Mouse (Mus musculus) CH12.LX (cell line): ENCODE measurements around the gene Dpp3. TPM values are rescaled to one million over a fixed set of nuclear protein-coding genes. Genes with fewer than 3 reads are reported as not detected.

Experiments
- DNase-seq: peaks from one replicate; pipeline ENCODE4 v3.0.0-alpha.2; 2013; ENCODE audit errors: extremely low read depth
- H3K27ac ChIP-seq: 2 replicates; pipeline ENCODE4 v1.5.1; 2012; ENCODE audit warnings: low read depth, mild to moderate bottlenecking, control low read depth, moderate library complexity; ENCODE audit not compliant: insufficient read depth
- H3K27me3 ChIP-seq: replicated peaks from 2 replicates; pipeline ENCODE3; 2012; ENCODE audit warnings: inconsistent platforms
- H3K36me3 ChIP-seq, 2 experiments: replicated peaks in 1 of 2; 2 replicates each; pipeline versions ENCODE3 to v1.6.1; 2012; ENCODE audit warnings: inconsistent platforms in 1 of 2, low read length in 1 of 2, mild to moderate bottlenecking in 1 of 2, mixed read lengths in 1 of 2, moderate library complexity in 1 of 2; ENCODE audit not compliant: control insufficient read depth in 1 of 2, insufficient read depth in 1 of 2
- H3K4me1 ChIP-seq, 2 experiments: 2 replicates each; pipeline ENCODE4 v1.6.1; 2012; ENCODE audit warnings: inconsistent platforms in 1 of 2, moderate library complexity in 1 of 2; ENCODE audit not compliant: insufficient read depth in 2 of 2, control insufficient read depth in 1 of 2
- H3K4me2 ChIP-seq: 2 replicates; pipeline ENCODE4 v1.6.1; 2012; ENCODE audit warnings: low read depth, mild to moderate bottlenecking, control low read depth; ENCODE audit not compliant: poor library complexity, insufficient read depth, severe bottlenecking
- H3K4me3 ChIP-seq, 3 experiments: fragments of 150-350 bp in 1 of 3; sonication (generic) in 1 of 3; replicated peaks in 1 of 3; 2 replicates each; pipeline versions ENCODE3 to v1.5.1; 2011 to 2012; ENCODE audit warnings: low read depth in 2 of 3, low read length in 2 of 3, mild to moderate bottlenecking in 2 of 3, moderate library complexity in 2 of 3, control low read depth in 1 of 3, improper control_type of control experiment in 1 of 3, inconsistent platforms in 1 of 3, mixed read lengths in 1 of 3; ENCODE audit not compliant: poor library complexity in 1 of 3
- H3K79me2 ChIP-seq: replicated peaks from 2 replicates; pipeline ENCODE4 v1.6.1; 2012; ENCODE audit warnings: mild to moderate bottlenecking, moderate library complexity; ENCODE audit not compliant: control insufficient read depth, poor library complexity, insufficient read depth, severe bottlenecking; ENCODE audit errors: extremely low read depth
- H3K9ac ChIP-seq: 2 replicates; pipeline ENCODE4 v1.6.1; 2012; ENCODE audit warnings: low read depth, mild to moderate bottlenecking, control low read depth, moderate library complexity; ENCODE audit not compliant: insufficient read depth
- H3K9me3 ChIP-seq: replicated peaks from 2 replicates; pipeline ENCODE3; 2012; ENCODE audit warnings: low read length, inconsistent platforms, mixed read lengths
- CHD1 ChIP-seq: IDR thresholded peaks from 2 replicates; pipeline ENCODE4 v1.6.1; 2012; ENCODE audit warnings: low read depth, low read length, improper control_type of control experiment, inconsistent platforms
- CHD2 ChIP-seq: IDR thresholded peaks from 2 replicates; pipeline ENCODE4 v1.6.1; 2011; ENCODE audit warnings: low read length, improper control_type of control experiment
- CTCF ChIP-seq, 2 experiments: IDR thresholded peaks in 1 of 2; conservative IDR thresholded peaks in 1 of 2; 2 replicates each; pipeline ENCODE4 v1.5.1; 2011 to 2012; ENCODE audit warnings: low read depth in 2 of 2, low read length in 2 of 2, improper control_type of control experiment in 1 of 2, inconsistent platforms in 1 of 2, mild to moderate bottlenecking in 1 of 2, moderate library complexity in 1 of 2
- ELF1 ChIP-seq: IDR thresholded peaks from 2 replicates; pipeline ENCODE4 v1.6.1; 2014; ENCODE audit warnings: low read depth, mild to moderate bottlenecking, inconsistent platforms, low read length, improper control_type of control experiment
- EP300 ChIP-seq: IDR thresholded peaks from 2 replicates; pipeline ENCODE4 v1.6.1; 2011; ENCODE audit warnings: low read length, improper control_type of control experiment
- ETS1 ChIP-seq: conservative IDR thresholded peaks from 2 replicates; pipeline ENCODE4 v1.6.1; 2012; ENCODE audit warnings: low read depth, mild to moderate bottlenecking, inconsistent platforms, low read length, improper control_type of control experiment, moderate library complexity
- HCFC1 ChIP-seq: IDR thresholded peaks from 2 replicates; pipeline ENCODE4 v1.6.1; 2012; ENCODE audit warnings: low read depth, mild to moderate bottlenecking, inconsistent platforms, low read length, improper control_type of control experiment
- JUND ChIP-seq: conservative IDR thresholded peaks from 2 replicates; pipeline ENCODE4 v1.6.1; 2011; ENCODE audit warnings: low read depth, low read length, improper control_type of control experiment
- KAT2A ChIP-seq: IDR thresholded peaks from 2 replicates; pipeline ENCODE4 v1.6.1; 2012; ENCODE audit warnings: low read length, improper control_type of control experiment, inconsistent platforms; ENCODE audit not compliant: insufficient replicate concordance
- MAFK ChIP-seq: IDR thresholded peaks from 2 replicates; pipeline ENCODE4 v1.6.1; 2011; ENCODE audit warnings: low read length, improper control_type of control experiment; ENCODE audit not compliant: insufficient replicate concordance
- MAX ChIP-seq: IDR thresholded peaks from 2 replicates; pipeline ENCODE4 v1.6.1; 2011; ENCODE audit warnings: low read length, improper control_type of control experiment
- MAZ ChIP-seq: IDR thresholded peaks from 2 replicates; pipeline ENCODE4 v1.6.1; 2012; ENCODE audit warnings: low read depth, mild to moderate bottlenecking, inconsistent platforms, low read length, improper control_type of control experiment, moderate library complexity
- MEF2A ChIP-seq: IDR thresholded peaks from 2 replicates; pipeline ENCODE4 v1.6.1; 2014; ENCODE audit warnings: low read depth, mild to moderate bottlenecking, inconsistent platforms, low read length, improper control_type of control experiment, borderline replicate concordance
- MXI1 ChIP-seq: IDR thresholded peaks from 2 replicates; pipeline ENCODE4 v1.6.1; 2011; ENCODE audit warnings: mild to moderate bottlenecking, low read depth, low read length, improper control_type of control experiment
- MYC ChIP-seq: IDR thresholded peaks from 2 replicates; pipeline ENCODE4 v1.6.1; 2011; ENCODE audit warnings: low read depth, mild to moderate bottlenecking, improper control_type of control experiment, low read length
- NELFE ChIP-seq: IDR thresholded peaks from 2 replicates; pipeline ENCODE4 v1.6.1; 2011; ENCODE audit warnings: low read depth, low read length, improper control_type of control experiment
- NRF1 ChIP-seq: IDR thresholded peaks from 2 replicates; pipeline ENCODE4 v1.6.1; 2014; ENCODE audit warnings: low read depth, mild to moderate bottlenecking, inconsistent platforms, low read length, improper control_type of control experiment, moderate library complexity
- PAX5 ChIP-seq: IDR thresholded peaks from 2 replicates; pipeline ENCODE4 v1.6.1; 2012; ENCODE audit warnings: low read length, inconsistent platforms, mixed read lengths
- POLR2A ChIP-seq: IDR thresholded peaks from 2 replicates; pipeline ENCODE4 v1.6.1; 2011; ENCODE audit warnings: low read depth, mild to moderate bottlenecking, improper control_type of control experiment, low read length
- POLR2AphosphoS2 ChIP-seq: IDR thresholded peaks from 2 replicates; pipeline ENCODE4 v1.6.1; 2011; ENCODE audit warnings: low read depth, low read length, improper control_type of control experiment
- RAD21 ChIP-seq: IDR thresholded peaks from 2 replicates; pipeline ENCODE4 v1.6.1; 2011; ENCODE audit warnings: low read depth, mild to moderate bottlenecking, low read length, improper control_type of control experiment, moderate library complexity
- RCOR1 ChIP-seq: conservative IDR thresholded peaks from 2 replicates; pipeline ENCODE4 v1.6.1; 2012; ENCODE audit warnings: low read depth, mild to moderate bottlenecking, inconsistent platforms, low read length, improper control_type of control experiment
- SIN3A ChIP-seq: IDR thresholded peaks from 2 replicates; pipeline ENCODE4 v1.6.1; 2012; ENCODE audit warnings: low read length, improper control_type of control experiment, inconsistent platforms
- SMC3 ChIP-seq: IDR thresholded peaks from 2 replicates; pipeline ENCODE4 v1.6.1; 2011; ENCODE audit warnings: low read depth, low read length, improper control_type of control experiment
- TBP ChIP-seq: conservative IDR thresholded peaks from 2 replicates; pipeline ENCODE4 v1.6.1; 2011; ENCODE audit warnings: low read depth, low read length, improper control_type of control experiment
- TCF12 ChIP-seq: IDR thresholded peaks from 2 replicates; pipeline ENCODE4 v1.6.1; 2014; ENCODE audit warnings: low read depth, mild to moderate bottlenecking, inconsistent platforms, low read length, improper control_type of control experiment
- UBTF ChIP-seq: IDR thresholded peaks from 2 replicates; pipeline ENCODE4 v1.6.1; 2012; ENCODE audit warnings: low read depth, mild to moderate bottlenecking, inconsistent platforms, low read length, improper control_type of control experiment, moderate library complexity
- USF2 ChIP-seq: conservative IDR thresholded peaks from 2 replicates; pipeline ENCODE4 v1.6.1; 2011; ENCODE audit warnings: low read depth, low read length, improper control_type of control experiment
- ZC3H11A ChIP-seq: IDR thresholded peaks from 2 replicates; pipeline ENCODE4 v1.6.1; 2012; ENCODE audit warnings: low read depth, mild to moderate bottlenecking, inconsistent platforms, low read length, improper control_type of control experiment
- ZKSCAN1 ChIP-seq: IDR thresholded peaks from 2 replicates; pipeline ENCODE4 v1.6.1; 2012; ENCODE audit warnings: low read depth, inconsistent platforms, low read length, improper control_type of control experiment, borderline replicate concordance
- ZMIZ1 ChIP-seq: IDR thresholded peaks from 2 replicates; pipeline ENCODE4 v1.6.1; 2012; ENCODE audit warnings: low read depth, mild to moderate bottlenecking, inconsistent platforms, low read length, improper control_type of control experiment
- ZNF384 ChIP-seq: IDR thresholded peaks from 2 replicates; pipeline ENCODE4 v1.6.1; 2012; ENCODE audit warnings: low read depth, low read length, improper control_type of control experiment, inconsistent platforms
- dilution Hi-C: fragments of 300-500 bp; cut with MboI; formaldehyde crosslinking; loops from 2 replicates; pipeline ENCODE4 v1.14.3; 2020; ENCODE audit warnings: low sequenced_read_pairs; ENCODE audit not compliant: extremely low pct_unique_long_range_greater_than_20kb, extremely low pct_ligation_motif_present
- in situ Hi-C: fragments of 300-500 bp; cut with MboI; formaldehyde crosslinking; loops from 3 replicates; pipeline ENCODE4 v1.14.3; 2019; ENCODE audit warnings: low sequenced_read_pairs, low pct_ligation_motif_present, low pct_unique_long_range_greater_than_20kb, mixed read lengths
- polyA plus RNA-seq: library from polyadenylated mRNA; unstranded; fragments of >175 nt; gene quantifications from 2 replicates; pipeline ENCODE4 v1.2.1, GENCODE M21; 2012; ENCODE audit warnings: low read depth; ENCODE audit not compliant: insufficient read length
- total RNA-seq, 2 experiments: library from RNA; depleted of rRNA; stranded (reverse); fragments of 300-350 nt in 1 of 2; fragments of >200 nt in 1 of 2; gene quantifications; 2 replicates each; pipeline ENCODE4 v1.2.3; 2012 to 2014

Gene Dpp3
- total and polyA plus RNA-seq, 3 experiments = 79.6 to 100.0 (median 89.7) TPM

GRCm38 (mm10) chr19:4968236-4968635 lies 40.1 kb upstream of the Dpp3 start:
- no peak overlapping the region for H3K4me3 ChIP-seq
- peaks cover 22 to 43% of the 10 kb centered on the region in 2 experiments for H3K36me3 ChIP-seq
- dilution Hi-C loops = no loop called here
- TF ChIP-seq ETS1 (no peak), HCFC1 (no peak), USF2 (no peak), JUND (no peak), ZKSCAN1 (no peak), TBP (no peak), MAX (no peak), MAFK (no peak), UBTF (no peak), MAZ (no peak), ZNF384 (no peak), RAD21 (peak; percentile 56), CTCF (conservative IDR thresholded peaks at IDR 0.05 in 1 of 2, IDR thresholded peaks at IDR 0.05 in 1 of 2; ENCODE audit: low read depth in 2 of 2, low read length in 2 of 2) (peak; percentile 33 to 72; a peak in 3 of 4 replicates), ZMIZ1 (no peak), RCOR1 (no peak), SIN3A (no peak), KAT2A (no peak), NRF1 (no peak), POLR2AphosphoS2 (no peak), MEF2A (no peak), POLR2A (no peak), EP300 (no peak), NELFE (no peak), ELF1 (no peak), SMC3 (peak; percentile 44), MXI1 (no peak), CHD1 (no peak), TCF12 (no peak), ZC3H11A (no peak), PAX5 (no peak), CHD2 (no peak), MYC (0 out of 2 replicates have a peak, but pooled peaks have one; percentile 20)
- peaks cover 8% of the 10 kb centered on the region for H3K27me3 ChIP-seq
- no peak overlapping the region for H3K4me2 ChIP-seq
- in situ Hi-C loops = no loop called here
- DNase-seq = peak; percentile 52
- no peaks in the 10 kb centered on the region for H3K79me2 ChIP-seq
- peaks cover 3% of the 10 kb centered on the region for H3K9me3 ChIP-seq
- no peak overlapping the region for H3K9ac ChIP-seq
- H3K27ac ChIP-seq = no peak overlapping the region
- H3K4me1 ChIP-seq = peaks cover 2 to 9% of the 10 kb centered on the region in 2 experiments
